Mouse (Mus musculus): ENCODE measurements around the gene Stoml3. TPM values are rescaled to one million over a fixed set of nuclear protein-coding genes. Genes with fewer than 3 reads are reported as not detected.

Stoml3 gene
- polyA plus RNA-seq, 2 experiments from 2014 or later: not detected

DNA sequence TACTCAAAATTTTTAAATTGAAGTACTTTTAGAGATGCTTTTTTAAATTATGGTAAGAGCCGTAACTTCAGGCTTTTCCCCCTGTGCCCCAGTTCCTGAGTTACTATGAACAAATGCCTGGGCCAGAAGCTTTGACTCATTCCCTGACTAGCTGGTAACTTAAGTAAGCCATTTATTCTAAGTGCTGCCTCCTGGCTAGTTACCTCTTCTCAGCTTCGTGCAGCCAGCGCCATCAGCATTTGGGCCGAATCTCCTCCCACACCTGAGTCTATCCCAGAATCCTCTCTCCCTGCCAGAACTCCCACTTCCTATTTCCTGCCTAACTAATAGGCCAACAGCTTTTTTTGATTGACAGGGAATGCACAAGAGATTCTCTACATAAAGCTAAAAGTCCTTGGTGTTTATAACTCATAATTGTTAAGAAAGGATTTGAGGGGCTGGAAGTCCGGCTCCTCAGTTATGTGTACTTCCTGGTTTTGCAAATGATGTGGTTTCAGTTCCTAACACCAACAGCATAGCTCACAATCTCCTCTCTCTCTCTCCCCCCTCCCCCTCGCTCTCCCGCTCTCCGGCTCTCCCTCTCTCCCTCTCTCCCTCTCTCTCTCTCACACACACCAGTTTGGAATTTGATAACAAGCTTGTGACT is 4.9 kb upstream of the Stoml3 start:
- ATAC-seq: no peak

DNA sequence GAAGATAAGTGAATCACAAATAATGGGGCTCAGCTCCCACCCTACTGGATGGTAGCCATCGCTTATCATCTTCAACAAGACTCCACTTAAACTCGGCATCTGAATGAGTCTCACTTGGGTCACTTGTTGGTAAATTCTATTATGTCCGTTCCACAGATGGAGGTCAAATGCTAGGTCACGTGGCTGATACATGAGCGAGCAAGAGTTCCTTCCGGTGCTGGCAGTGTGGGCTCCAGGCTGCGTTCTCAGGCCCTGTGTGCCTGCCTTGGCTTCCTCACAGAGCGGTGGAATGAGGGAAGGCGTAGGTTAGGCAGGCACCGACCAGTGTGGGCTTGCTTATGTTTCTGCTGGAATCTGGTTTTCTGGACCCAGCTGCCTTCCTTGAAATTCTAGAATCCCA is 1.9 kb upstream of the Stoml3 start:
- no peak for ATAC-seq

DNA sequence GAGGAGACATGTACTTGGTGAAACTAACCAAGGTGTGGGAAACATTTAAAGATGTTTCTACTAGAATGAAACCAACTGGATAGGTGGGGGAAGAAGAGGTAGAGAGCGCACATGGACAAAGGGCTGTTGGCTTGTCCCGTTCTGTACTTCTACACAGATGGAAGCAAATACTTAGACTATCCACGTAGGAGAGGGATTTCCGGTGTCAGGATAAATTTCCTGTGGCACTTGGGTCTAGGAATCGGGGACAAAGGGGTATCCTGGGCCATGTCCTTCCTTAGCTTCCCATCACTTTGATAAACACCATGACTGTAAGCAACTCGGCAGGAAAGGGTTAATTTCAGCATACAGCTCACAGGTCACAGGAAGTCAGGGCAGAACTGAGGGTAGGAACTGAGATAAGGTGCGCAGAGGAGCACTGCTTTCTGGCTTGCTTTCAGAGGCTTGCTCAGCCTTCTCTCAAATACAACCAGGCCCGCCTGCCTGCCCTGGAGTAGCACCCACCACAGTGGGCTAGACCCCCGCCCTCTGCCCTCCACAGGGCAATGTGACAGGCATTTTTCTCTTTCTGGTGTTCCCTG is 1.4 kb upstream of the Stoml3 start:
- ATAC-seq: no peak

DNA sequence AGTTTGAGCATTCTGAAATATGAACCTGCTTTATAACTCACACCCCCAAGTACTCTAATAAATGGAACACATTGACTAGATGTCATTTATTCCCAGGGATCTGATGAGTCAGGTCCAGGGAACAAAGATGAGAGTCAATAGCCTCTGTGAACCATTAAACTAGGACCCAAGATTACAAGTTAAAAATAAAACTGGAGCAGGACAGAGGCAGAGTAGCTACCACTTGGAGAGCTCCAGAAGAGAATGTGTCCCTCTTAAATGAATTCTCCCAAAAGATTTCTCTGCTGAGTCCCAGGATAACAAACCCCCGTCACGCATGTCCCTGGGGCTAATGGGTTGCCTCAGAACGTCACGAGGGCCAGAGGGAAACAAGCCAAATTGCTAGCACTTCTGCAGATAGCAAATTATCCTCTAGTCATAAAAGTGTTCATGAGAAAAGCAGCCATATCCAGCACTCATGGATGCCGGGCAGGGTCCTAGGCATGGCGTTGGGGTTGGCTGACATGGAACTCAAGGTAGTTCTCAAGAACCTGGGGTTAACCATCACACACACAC is 10.0 kb downstream of the Stoml3 start:
- no peak for ATAC-seq

DNA sequence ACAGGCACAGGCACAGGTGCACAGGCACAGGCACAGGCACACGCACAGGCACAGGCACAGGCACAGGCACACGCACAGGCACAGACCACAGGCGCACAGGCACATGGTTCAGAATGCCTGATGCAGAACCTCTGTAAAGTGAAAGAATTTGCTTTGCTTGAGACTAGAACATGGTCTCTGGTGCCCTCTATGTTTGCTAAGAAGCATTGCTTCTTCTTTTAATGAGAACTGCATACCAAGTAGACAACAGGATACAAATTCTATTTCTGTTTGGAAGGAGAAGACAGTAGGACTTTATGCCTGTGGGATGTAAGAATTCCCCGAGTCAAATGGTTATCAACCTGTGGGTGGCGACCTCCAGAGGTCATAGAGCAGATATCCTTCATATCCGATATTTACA is 14.0 kb downstream of the Stoml3 start:
- ATAC-seq: no peak

DNA sequence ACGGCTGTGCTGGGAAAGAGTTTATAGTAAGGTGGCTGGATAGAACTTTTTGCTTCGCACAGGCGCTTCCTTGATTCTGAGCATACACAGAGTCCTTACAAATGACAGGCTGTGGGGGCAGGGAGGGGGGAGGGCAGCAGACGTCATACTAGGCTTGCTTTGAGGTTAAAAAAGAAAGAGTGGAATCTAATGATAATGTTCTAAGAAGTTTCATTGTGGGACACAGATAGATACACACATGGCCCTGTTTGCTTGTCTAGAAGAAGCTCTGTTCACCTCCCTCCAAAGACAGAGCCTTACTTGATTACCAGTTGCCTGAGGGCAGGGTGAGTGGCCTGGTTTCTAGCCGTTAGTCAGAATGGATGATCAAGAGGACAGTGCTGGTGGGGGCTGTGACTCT is 24.6 kb downstream of the Stoml3 start:
- ATAC-seq: no peak

DNA sequence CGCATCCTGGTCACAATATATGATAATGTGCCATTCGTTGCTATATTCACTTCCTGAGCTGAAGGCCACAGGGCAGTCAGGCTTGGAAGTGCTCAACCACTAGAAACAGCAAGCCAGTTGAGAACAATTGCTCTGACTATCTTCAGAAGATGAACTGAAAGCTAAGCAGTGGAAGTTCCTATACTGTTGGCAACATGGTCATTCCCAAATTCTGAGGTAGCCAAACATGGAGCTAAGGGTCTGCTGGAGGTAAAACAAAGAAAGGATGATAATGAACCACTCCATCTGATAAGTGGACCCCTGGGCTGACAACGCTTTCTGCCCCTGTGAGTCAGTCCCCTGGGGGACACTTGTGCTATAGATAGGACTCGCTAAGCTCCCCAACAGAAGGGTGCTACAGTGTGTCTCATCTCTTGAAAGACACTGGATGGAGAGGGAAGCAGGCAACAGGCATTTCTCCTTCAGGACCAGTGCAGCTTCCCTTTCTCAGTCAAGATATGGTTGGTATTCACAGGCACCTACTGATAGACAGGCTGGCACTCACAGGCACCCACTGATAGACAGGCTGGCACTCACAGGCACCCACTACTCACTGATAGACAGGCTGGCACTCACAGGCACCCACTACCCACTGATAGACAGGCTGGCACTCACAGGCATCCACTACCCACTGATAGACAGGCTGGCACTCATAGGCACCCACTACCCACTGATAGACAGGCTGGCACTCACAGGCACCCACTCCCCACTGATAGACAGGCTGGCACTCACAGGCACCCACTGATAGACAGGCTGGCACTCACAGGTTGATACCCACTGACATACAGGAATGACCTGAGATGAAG is 26.0 kb downstream of the Stoml3 start:
- no peak for ATAC-seq

DNA sequence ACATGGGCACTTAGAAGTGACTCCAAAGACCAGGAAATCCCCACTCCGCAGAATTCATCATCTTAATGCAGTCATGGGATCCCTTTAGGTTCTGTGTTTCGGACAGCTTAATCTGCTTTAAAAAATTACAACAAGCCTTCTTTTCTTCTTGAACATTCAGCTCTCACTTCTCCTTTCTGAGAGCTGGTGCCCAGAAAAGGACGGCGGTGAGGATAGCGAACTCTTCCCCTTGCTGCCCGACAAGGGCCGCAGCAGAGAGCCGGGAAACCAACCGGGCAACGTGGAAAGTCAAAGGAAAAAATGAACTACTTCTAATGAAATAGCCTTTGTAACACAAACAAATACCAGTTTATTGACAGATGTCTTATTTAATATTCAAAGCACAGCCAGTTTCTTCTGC is 34.3 kb downstream of the Stoml3 start:
- ATAC-seq: no peak

DNA sequence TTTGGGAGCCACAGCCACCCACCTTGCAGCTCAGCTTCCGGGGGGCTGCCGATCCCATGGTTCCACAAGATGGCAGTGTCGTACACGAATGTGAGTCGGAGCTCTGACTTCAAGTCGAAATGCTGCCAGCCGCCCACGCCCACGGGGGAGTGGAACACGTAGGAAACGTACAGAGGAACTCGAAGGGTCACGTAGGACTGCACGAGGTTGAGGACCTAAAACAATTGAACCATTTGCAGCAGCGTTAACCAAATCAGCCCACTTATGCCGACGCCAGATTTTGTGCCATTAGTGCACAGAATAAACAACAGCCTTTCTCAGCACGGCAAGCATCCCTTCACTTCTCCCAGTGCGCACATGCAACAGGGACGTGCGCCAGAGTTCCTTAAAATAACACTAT is 37.3 kb downstream of the Stoml3 start:
- ATAC-seq: no peak

DNA sequence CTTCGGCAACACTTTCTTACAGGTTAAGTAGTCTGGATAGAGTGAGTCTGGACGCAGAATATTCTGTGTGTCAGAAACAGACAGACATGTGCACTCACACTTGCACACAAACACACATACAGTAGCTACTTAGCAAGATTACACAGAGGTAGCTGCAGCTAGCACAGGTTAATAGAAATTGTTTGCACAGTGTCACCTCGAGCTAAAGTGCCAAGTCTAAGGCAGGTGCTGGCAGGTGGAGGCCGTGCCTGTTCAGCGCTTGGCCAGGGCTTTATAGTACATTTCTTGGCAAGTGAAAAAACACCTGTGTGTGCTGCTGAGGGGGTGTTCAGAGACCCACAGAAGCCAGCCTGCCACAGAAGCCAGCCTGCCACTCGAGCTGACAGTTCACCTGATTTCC is 41.9 kb downstream of the Stoml3 start:
- ATAC-seq: no peak

DNA sequence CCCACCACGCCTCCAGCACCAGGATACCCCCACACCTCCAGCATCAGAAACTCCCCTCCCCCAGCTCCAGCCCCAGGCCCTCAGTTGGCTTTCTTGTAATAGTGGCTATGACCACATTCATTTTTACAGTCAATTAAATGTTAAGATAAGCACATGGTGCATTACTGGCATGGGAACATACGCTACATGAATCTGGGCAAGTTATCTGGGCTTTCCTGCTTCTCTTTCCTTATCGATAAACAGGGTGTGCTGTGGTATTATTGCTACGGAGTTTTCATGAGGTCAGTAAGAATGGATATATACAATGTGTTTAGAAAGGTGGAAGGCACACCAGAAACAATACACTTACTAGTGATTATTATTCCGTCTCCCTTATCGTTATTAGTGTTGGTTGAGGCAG is 43.6 kb downstream of the Stoml3 start:
- no peak for ATAC-seq

DNA sequence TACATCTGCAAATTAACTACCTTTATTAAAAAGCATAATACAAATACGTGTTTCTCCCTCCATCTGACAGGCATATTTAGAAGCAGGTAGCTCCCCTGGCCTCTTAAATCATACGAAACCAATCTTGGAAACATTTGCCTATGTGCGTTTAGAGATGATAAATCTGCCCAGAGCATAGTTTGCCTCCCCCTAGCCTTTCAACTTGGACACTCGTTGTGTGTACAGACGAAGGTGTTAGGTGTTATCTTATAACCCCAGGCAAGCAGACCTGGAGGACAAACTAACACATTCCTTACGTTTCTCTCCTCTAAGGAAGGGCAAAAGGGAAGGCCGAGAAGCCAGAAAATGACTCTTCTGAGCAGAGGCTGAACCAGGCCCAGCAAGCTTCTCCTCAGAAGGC is 64.2 kb downstream of the Stoml3 start:
- no peak for ATAC-seq

DNA sequence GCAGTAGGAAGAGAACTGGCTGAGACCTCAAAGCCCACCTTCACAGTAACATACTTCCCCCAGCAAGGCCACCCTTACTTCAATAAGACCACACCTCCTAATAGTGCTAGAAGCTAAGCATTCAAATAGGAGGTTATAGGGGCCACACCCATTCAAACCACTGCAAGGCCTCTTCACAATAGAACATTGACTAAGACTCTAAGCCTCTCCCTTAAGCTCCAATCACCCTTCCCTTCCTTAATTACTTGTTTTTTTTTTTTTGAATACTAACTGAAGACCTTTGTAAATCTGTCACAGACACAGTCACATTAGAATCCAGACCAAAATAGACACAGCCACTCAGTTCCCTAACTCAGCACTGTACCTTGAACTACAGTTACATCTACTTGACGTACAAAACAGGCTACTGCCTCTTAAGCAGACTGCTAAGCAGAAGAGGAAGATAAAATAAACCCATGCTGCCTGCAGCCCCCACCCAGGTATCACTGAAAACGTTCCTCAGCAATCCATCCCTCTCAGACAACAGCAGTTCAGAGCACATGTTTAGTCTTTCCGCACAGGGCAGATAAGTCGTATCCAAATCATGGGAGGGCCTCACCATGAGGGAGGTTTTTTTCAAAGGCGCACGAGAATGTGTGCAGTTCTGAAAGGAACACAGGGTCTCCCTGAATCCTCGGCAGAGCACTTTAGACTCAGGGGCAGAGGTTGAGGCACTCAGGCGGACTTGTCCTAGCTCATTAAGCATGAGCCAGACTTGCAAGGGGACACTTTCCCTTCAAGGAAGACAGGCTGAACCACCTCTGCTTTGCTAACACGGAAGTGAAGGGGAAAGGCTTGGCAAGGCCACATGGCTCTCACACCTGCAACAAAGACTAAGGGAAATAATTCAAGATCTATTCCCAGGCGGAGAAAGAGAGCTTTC is 66.8 kb downstream of the Stoml3 start:
- no peak for ATAC-seq

DNA sequence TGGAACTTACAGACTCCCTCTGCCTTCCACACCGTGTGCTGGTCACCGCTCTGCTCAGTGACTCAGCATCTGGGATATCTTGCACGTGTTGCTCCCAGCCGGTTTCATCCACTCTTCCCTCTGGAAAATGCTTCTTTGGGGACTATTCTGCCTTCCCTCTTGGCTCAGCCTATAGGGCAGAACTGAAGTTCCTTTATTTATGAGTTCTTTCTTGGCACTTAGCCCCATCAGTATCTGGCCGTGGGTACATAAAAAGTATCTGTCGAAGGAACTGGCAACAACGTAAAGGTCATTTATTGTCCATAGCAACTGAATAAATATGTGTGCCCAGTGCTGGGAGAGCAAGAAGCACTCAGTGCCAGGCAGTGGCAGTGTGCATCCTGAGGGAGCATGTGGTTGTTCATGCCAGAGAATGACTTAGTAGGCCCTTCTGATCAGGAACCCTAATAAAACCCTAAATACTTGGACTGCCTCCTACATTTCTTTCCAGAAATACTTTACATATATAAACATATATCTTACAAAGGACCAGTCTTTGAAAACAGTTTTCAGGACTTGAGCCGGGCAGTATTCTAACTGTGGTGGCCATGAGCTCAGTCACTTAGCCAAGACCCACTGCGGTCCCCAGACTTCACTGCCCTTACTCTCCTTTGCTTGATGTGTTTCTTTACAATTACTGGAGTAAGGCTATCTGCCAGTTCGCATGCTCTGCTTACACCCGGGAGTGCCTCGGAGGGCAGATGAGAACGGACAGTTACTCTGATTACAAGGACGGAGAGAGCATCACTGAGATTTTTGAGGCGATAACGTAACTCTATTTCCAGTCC is 69.1 kb downstream of the Stoml3 start:
- no peak for ATAC-seq

Other genes starting within 250 kb of the Stoml3 start
- gene Nhlrc3, start 25.3 kb upstream of the Stoml3 start, polyA plus RNA-seq (2017; shearing (Covaris generic)): 10 to 100 TPM; 10.1 to 11.8 TPM
- 1 to 10 TPM; 8.7 to 8.8 TPM for gene Proser1, start 25.0 kb upstream of the Stoml3 start, polyA plus RNA-seq (2017; shearing (Covaris generic))
- gene Frem2, start 168.7 kb downstream of the Stoml3 start, polyA plus RNA-seq (2017; shearing (Covaris generic)): not detected